Mouse (Mus musculus): Measurements from ENCODE around the gene Nutf2. TPM values are rescaled to one million over a fixed set of nuclear protein-coding genes. Genes with fewer than 3 reads are reported as not detected.

Gene Nutf2
- polyA plus RNA-seq, 1 experiment from 2014 or later, result 87.7 TPM

GRCm38 (mm10) chr8:105836991-105837390, 23.4 kb upstream of the Nutf2 start:
- no peak overlapping the region for H3K4me2 ChIP-seq (replicated peaks; ENCODE audit: low read depth)
- H3K36me3 ChIP-seq (ENCODE audit: control insufficient read depth, insufficient read depth), result no peaks in the 10 kb centered on the region
- H3K9ac ChIP-seq (ENCODE audit: low read depth, low read length), result no peak overlapping the region
- no peak for TF ChIP-seq CTCF (IDR thresholded peaks at IDR 0.05; ENCODE audit: low read depth)
- H3K27ac ChIP-seq (ENCODE audit: low read depth, low read length), result no peak overlapping the region
- 85% methylated on average over 6 of the region's 6 CpGs for WGBS
- H3K4me1 ChIP-seq (replicated peaks; ENCODE audit: control insufficient read depth, insufficient read depth, low read length), result no peaks in the 10 kb centered on the region
- H3K9me3 ChIP-seq (ENCODE audit: control insufficient read depth), result no peaks in the 10 kb centered on the region
- no peak overlapping the region for H3K4me3 ChIP-seq (ENCODE audit: low read depth, low read length)
- H3K27me3 ChIP-seq (replicated peaks; ENCODE audit: control insufficient read depth, insufficient read depth, low read length), result no peaks in the 10 kb centered on the region
- ATAC-seq, result no peak

- no peak for ATAC-seq
Observed at GRCm38 (mm10) chr8:105839209-105839608, 21.2 kb upstream of the Nutf2 start.

GRCm38 (mm10) chr8:105846678-105847077, 13.7 kb upstream of the Nutf2 start:
- ATAC-seq, result no peak
- Histone ChIP-seq H3K36me3 (ENCODE audit: control insufficient read depth, insufficient read depth) (peaks cover 55% of the 10 kb centered on the region), H3K9ac (ENCODE audit: low read depth, low read length) (no peak overlapping the region)

More at GRCm38 (mm10) chr8:105839209-105839608, 21.2 kb upstream of the Nutf2 start:
- H3K4me1 ChIP-seq (replicated peaks; ENCODE audit: control insufficient read depth, insufficient read depth, low read length), result no peaks in the 10 kb centered on the region
- no peak overlapping the region for H3K27ac ChIP-seq (ENCODE audit: low read depth, low read length)
- peaks cover 7% of the 10 kb centered on the region for H3K36me3 ChIP-seq (ENCODE audit: control insufficient read depth, insufficient read depth)
- no peak overlapping the region for H3K4me2 ChIP-seq (replicated peaks; ENCODE audit: low read depth)
- no peaks in the 10 kb centered on the region for H3K27me3 ChIP-seq (replicated peaks; ENCODE audit: control insufficient read depth, insufficient read depth, low read length)
- WGBS, result 84% methylated on average over 5 of the region's 5 CpGs
- no peaks in the 10 kb centered on the region for H3K9me3 ChIP-seq (ENCODE audit: control insufficient read depth)
- no peak overlapping the region for H3K4me3 ChIP-seq (ENCODE audit: low read depth, low read length)
- no peak for TF ChIP-seq CTCF (IDR thresholded peaks at IDR 0.05; ENCODE audit: low read depth)
- no peak overlapping the region for H3K9ac ChIP-seq (ENCODE audit: low read depth, low read length)

GRCm38 (mm10) chr8:105850014-105850413, 10.4 kb upstream of the Nutf2 start:
- H3K4me3 ChIP-seq (ENCODE audit: low read depth, low read length), result no peak overlapping the region
- H3K9me3 ChIP-seq (ENCODE audit: control insufficient read depth), result no peaks in the 10 kb centered on the region
- no peaks in the 10 kb centered on the region for H3K27me3 ChIP-seq (replicated peaks; ENCODE audit: control insufficient read depth, insufficient read depth, low read length)
- 84% methylated on average over 4 of the region's 4 CpGs for WGBS
- no peak for ATAC-seq
- H3K4me1 ChIP-seq (replicated peaks; ENCODE audit: control insufficient read depth, insufficient read depth, low read length), result no peaks in the 10 kb centered on the region; the same call in 1 of the 2 replicates
- H3K27ac ChIP-seq (ENCODE audit: low read depth, low read length), result no peak overlapping the region
- no peak for TF ChIP-seq CTCF (IDR thresholded peaks at IDR 0.05; ENCODE audit: low read depth)
- H3K9ac ChIP-seq (ENCODE audit: low read depth, low read length), result no peak overlapping the region
- H3K4me2 ChIP-seq (replicated peaks; ENCODE audit: low read depth), result no peak overlapping the region
- peaks cover 40% of the 10 kb centered on the region for H3K36me3 ChIP-seq (ENCODE audit: control insufficient read depth, insufficient read depth)

More at GRCm38 (mm10) chr8:105846678-105847077, 13.7 kb upstream of the Nutf2 start:
- H3K4me3 ChIP-seq (ENCODE audit: low read depth, low read length), result no peak overlapping the region
- no peaks in the 10 kb centered on the region; the same call in 1 of the 2 replicates for H3K4me1 ChIP-seq (replicated peaks; ENCODE audit: control insufficient read depth, insufficient read depth, low read length)
- no peak for TF ChIP-seq CTCF (IDR thresholded peaks at IDR 0.05; ENCODE audit: low read depth)
- H3K27me3 ChIP-seq (replicated peaks; ENCODE audit: control insufficient read depth, insufficient read depth, low read length), result no peaks in the 10 kb centered on the region
- no peak overlapping the region for H3K4me2 ChIP-seq (replicated peaks; ENCODE audit: low read depth)
- no peaks in the 10 kb centered on the region for H3K9me3 ChIP-seq (ENCODE audit: control insufficient read depth)
- H3K27ac ChIP-seq (ENCODE audit: low read depth, low read length), result no peak overlapping the region
- 92% methylated on average over 11 of the region's 11 CpGs for WGBS

- no peak overlapping the region for H3K27ac ChIP-seq (ENCODE audit: low read depth, low read length)
- peaks cover 34% of the 10 kb centered on the region for H3K36me3 ChIP-seq (ENCODE audit: control insufficient read depth, insufficient read depth)
- no peaks in the 10 kb centered on the region for H3K27me3 ChIP-seq (replicated peaks; ENCODE audit: control insufficient read depth, insufficient read depth, low read length)
- no peak for TF ChIP-seq CTCF (IDR thresholded peaks at IDR 0.05; ENCODE audit: low read depth)
- H3K9me3 ChIP-seq (ENCODE audit: control insufficient read depth), result no peaks in the 10 kb centered on the region
- 69% methylated on average over 7 of the region's 7 CpGs for WGBS
- H3K4me2 ChIP-seq (replicated peaks; ENCODE audit: low read depth), result no peak overlapping the region; the same call in 1 of the 2 replicates
- H3K4me3 ChIP-seq (ENCODE audit: low read depth, low read length), result no peak overlapping the region
- no peak for ATAC-seq
- no peaks in the 10 kb centered on the region; the same call in 1 of the 2 replicates for H3K4me1 ChIP-seq (replicated peaks; ENCODE audit: control insufficient read depth, insufficient read depth, low read length)
- no peak overlapping the region for H3K9ac ChIP-seq (ENCODE audit: low read depth, low read length)
Observed at GRCm38 (mm10) chr8:105850611-105851010, 9.8 kb upstream of the Nutf2 start.

- Histone ChIP-seq H3K4me1 (replicated peaks; ENCODE audit: control insufficient read depth, insufficient read depth, low read length) (peaks cover 3% of the 10 kb centered on the region), H3K9me3 (ENCODE audit: control insufficient read depth) (no peaks in the 10 kb centered on the region), H3K36me3 (ENCODE audit: control insufficient read depth, insufficient read depth) (peaks cover 23% of the 10 kb centered on the region), H3K4me3 (ENCODE audit: low read depth, low read length) (peak overlapping the region; percentile 86), H3K4me2 (replicated peaks; ENCODE audit: low read depth) (peak overlapping the region; percentile 86), H3K27ac (ENCODE audit: low read depth, low read length) (peak overlapping the region; percentile 54; the same call in 1 of the 2 replicates), H3K9ac (ENCODE audit: low read depth, low read length) (peak overlapping the region; percentile 73), H3K27me3 (replicated peaks; ENCODE audit: control insufficient read depth, insufficient read depth, low read length) (no peaks in the 10 kb centered on the region)
- ATAC-seq, result peak; percentile 60
- no peak for TF ChIP-seq CTCF (IDR thresholded peaks at IDR 0.05; ENCODE audit: low read depth)
- under 1% methylated on average over 34 of the region's 34 CpGs for WGBS
Observed at GRCm38 (mm10) chr8:105851651-105852143, 8.7 kb upstream of the Nutf2 start.

Measured in intestine, postnatal 0 days (tissue).